Mouse (Mus musculus) midbrain, postnatal 0 days (tissue): Measurements from ENCODE around the gene Golt1a. TPM values are rescaled to one million over a fixed set of nuclear protein-coding genes. Genes with fewer than 3 reads are reported as not detected.

Experiments
- ATAC-seq: fragments of 200-750 bp; cut with Nextera tagmentation; 2 replicates; pipeline ENCODE4 v1.8.0; 2017; ENCODE audit warnings: moderate number of reproducible peaks, mild to moderate bottlenecking, moderate TSS enrichment, moderate library complexity; ENCODE audit not compliant: low FRiP score
- DNase-seq: peaks from one replicate; pipeline ENCODE4 v3.0.0-alpha.2; 2015; ENCODE audit warnings: low spot score
- H3K27ac ChIP-seq: fragments of 300-500 bp; sonication (generic); 2 replicates; pipeline ENCODE4 v1.5.1; 2014; ENCODE audit warnings: low read depth, mild to moderate bottlenecking, low read length, mixed read lengths
- H3K27me3 ChIP-seq: fragments of 300-500 bp; sonication (generic); 2 replicates; pipeline ENCODE4 v1.6.1; 2014; ENCODE audit warnings: low read length, control low read depth, mixed read lengths; ENCODE audit not compliant: insufficient read depth
- H3K36me3 ChIP-seq: fragments of 300-500 bp; sonication (generic); 2 replicates; pipeline ENCODE4 v1.6.1; 2014; ENCODE audit warnings: low read length, control low read depth, mixed read lengths; ENCODE audit not compliant: insufficient read depth
- H3K4me1 ChIP-seq: fragments of 300-500 bp; sonication (generic); 2 replicates; pipeline ENCODE4 v1.6.1; 2014; ENCODE audit warnings: mild to moderate bottlenecking, control low read depth, antibody characterized with exemption, low read length, mixed read lengths; ENCODE audit not compliant: insufficient read depth
- H3K4me2 ChIP-seq: fragments of 300-500 bp; sonication (generic); 2 replicates; pipeline ENCODE4 v1.6.1; 2014; ENCODE audit warnings: low read depth, mild to moderate bottlenecking, low read length, mixed read lengths; ENCODE audit not compliant: poor library complexity, severe bottlenecking
- H3K4me3 ChIP-seq: fragments of 300-500 bp; sonication (generic); 2 replicates; pipeline ENCODE4 v1.5.1; 2014; ENCODE audit warnings: low read depth, mild to moderate bottlenecking, low read length, moderate library complexity
- H3K9ac ChIP-seq: fragments of 300-500 bp; sonication (generic); replicated peaks from 2 replicates; pipeline ENCODE4 v1.6.1; 2014; ENCODE audit warnings: mild to moderate bottlenecking, low read length, moderate library complexity, mixed read lengths; ENCODE audit not compliant: poor library complexity, severe bottlenecking
- H3K9me3 ChIP-seq: fragments of 300-500 bp; sonication (generic); 2 replicates; pipeline ENCODE4 v1.6.1; 2016; ENCODE audit warnings: low read length, control low read depth
- CTCF ChIP-seq: IDR thresholded peaks from 2 replicates; pipeline ENCODE4 v1.5.1; 2016; ENCODE audit warnings: antibody characterized with exemption, mild to moderate bottlenecking
- WGBS: fragments of 180-500 bp; shearing (Covaris S2); extraction: QIAGEN DNeasy Blood & Tissue Kit; methylation state at CpG from one replicate; pipeline ENCODE4 v1.1.7; 2014; 5-methylcytosine and 5-hydroxymethylcytosine counted together
- polyA plus RNA-seq: library from polyadenylated mRNA; unstranded; fragments of >200 nt; fragmentation: Nextera tagmentation; extraction: Ambion mirVana; gene quantifications from 2 replicates; pipeline ENCODE4 v1.2.1, GENCODE M21; 2015
- total RNA-seq: library from RNA; depleted of rRNA; stranded (reverse); fragments of >200 nt; gene quantifications from 2 replicates; pipeline ENCODE4 v1.2.3, GENCODE M21; 2014

Gene Golt1a
- total and polyA plus RNA-seq, 2 experiments from 2014 or later, result not detected

DNA sequence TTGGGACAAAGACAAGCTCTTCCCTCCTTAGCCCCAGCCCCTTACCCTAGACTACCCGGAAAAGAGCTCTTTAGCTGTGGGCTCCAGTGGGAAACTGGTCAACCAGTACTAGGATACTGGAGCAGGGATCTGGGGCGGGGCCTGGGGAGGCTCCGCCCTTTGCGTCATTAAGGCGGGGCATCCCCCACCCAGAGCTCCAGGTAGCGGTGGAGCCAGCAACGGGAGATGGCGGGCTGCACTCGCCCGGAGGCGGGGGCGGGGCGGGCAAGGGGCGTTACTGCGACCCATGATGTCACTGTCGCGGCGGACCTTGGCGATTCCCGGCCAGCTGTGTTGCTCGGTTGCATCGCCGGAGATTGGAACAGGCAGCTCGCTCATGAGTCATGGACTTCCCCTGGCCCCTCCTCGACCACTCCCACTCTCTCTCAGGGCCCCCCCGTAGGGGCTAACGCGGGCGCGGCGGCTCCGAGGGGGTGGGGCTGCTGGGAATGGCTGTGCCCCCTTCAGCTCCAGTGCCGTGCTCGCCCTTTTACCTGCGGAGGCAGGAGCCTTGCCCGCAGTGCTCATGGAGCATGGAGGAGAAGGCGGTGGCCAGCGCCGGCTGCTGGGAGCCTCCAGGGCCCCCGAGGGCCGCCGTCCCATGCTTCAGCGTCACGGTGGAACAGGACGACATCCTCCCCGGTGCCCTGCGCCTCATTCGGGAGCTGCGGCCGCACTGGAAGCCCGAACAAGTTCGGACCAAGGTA is 53.8 kb downstream of the Golt1a start, which contains the start of gene Etnk2:
TSS of gene Etnk2 (plus strand) at position 297 of the 746 bp plus-strand sequence.
- peak; percentile 76 for ATAC-seq
- DNase-seq, result peak; percentile 81
- 1% methylated on average over 51 of the region's 52 CpGs for WGBS
- no peak for TF ChIP-seq CTCF
- Histone ChIP-seq H3K4me2 (peak within 1 kb of the TSS; percentile 88), H3K36me3 (no peaks in the 10 kb centered on the region), H3K9me3 (no peaks in the 10 kb centered on the region), H3K9ac (peak within 1 kb of the TSS; percentile 81), H3K27me3 (no peaks in the 10 kb centered on the region; the same call in 1 of the 2 replicates), H3K27ac (peak within 1 kb of the TSS; percentile 72), H3K4me1 (0 out of 2 replicates have a peak, but pooled peaks cover 3% of the 10 kb centered on the region), H3K4me3 (peak within 1 kb of the TSS; percentile 81)

DNA sequence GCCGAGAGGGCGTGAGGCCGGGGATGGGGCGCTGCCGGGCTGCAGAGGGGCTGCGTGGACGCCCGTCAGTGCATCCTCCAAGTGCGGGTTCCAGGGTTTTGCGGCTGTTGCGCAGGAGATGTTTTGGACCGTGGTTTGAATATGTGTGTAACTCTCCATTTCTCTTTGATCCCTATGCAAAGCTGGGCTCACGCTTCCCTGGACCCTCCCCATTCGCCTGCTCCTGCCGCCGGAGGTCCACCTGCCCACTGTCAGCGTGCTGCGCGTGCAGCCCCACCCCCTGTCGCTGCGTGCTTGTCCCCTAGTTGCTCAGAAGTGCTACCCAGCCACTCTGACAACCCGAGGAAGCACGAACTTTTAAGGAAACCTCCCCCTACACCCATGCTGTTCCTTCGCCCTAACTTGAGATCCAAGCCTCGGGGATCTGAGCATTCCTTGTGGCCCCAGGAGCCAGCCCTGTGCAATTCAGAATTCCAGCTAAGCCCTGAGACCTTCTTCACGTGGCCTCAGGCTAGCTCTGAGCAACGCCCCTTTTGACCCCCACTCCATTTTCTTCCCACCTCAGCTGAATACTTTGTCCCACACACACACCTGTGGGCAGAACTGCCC is 54.5 kb downstream of the Golt1a start:
- DNase-seq (no peak), ATAC-seq (peak; percentile 24; the same call in 1 of the 2 replicates)
- Histone ChIP-seq H3K9ac (peak overlapping the region; percentile 81), H3K27me3 (no peaks in the 10 kb centered on the region), H3K4me3 (peak overlapping the region; percentile 81), H3K9me3 (no peaks in the 10 kb centered on the region), H3K4me1 (0 out of 2 replicates have a peak, but pooled peaks cover 3% of the 10 kb centered on the region), H3K4me2 (peak overlapping the region; percentile 88), H3K36me3 (no peaks in the 10 kb centered on the region), H3K27ac (peak overlapping the region; percentile 72)
- no peak for TF ChIP-seq CTCF
- 3% methylated on average over 27 of the region's 27 CpGs for WGBS

DNA sequence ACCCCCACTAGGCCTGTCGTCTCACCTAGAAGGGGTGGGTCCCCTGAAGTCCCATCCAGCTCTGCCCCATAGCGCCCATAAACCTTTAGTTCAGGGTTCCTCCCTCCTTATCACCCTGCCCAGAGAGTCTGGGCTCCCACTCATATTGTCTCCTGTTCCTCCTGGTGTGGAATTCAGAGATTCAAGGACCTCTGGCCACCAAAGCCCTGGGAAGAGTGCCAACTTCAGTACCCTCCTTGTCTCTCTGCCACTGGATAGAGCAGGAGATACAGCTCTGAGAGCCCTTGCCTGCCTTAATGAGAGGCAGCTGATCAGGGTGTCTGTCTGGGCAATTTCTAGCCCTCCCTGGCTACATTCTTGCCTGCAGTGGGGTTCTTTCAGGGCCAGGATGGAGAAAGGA is 55.3 kb downstream of the Golt1a start:
- Histone ChIP-seq H3K4me2 (peak overlapping the region; percentile 88; the same call in 1 of the 2 replicates), H3K4me1 (0 out of 2 replicates have a peak, but pooled peaks cover 3% of the 10 kb centered on the region), H3K27me3 (no peaks in the 10 kb centered on the region), H3K9ac (peak overlapping the region; percentile 33; the same call in 1 of the 2 replicates), H3K9me3 (no peaks in the 10 kb centered on the region), H3K27ac (no peak overlapping the region), H3K4me3 (no peak overlapping the region), H3K36me3 (no peaks in the 10 kb centered on the region)
- ATAC-seq (no peak), DNase-seq (no peak)
- no peak for TF ChIP-seq CTCF
- WGBS, result 55% methylated on average over 2 of the region's 2 CpGs

DNA sequence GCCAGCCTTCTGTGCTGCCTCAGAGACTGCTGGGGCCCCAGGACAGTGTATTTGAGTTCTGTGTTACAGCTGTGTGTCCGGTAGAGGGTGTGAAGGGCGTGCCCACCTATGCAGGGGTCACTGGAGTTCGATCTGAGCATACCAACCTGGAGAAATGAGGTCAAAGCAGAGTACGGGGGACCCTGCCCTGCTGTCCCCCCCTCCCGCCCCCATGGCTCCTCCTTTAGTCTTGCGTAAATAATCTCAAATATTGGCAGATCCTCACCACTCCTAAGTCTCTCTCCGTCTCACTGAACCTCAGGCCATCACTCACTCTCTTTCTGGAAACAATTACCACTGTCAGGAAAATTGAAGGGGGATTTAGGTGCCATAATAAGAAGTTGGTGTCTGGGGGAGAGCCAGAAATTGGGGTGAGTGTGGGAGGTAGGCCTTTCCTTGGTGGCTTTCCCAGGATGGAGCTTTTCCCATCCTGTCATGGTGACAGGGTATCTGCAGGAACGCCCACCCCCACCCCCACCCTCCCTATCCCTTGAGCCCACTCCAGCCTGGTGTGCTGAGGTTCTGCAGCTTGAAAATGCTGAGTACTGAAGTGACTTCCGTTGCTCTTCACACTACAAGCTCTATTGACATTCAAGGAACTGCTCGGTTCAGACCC is 57.5 kb downstream of the Golt1a start:
- H3K9me3 ChIP-seq, result no peaks in the 10 kb centered on the region
- ATAC-seq (no peak), DNase-seq (no peak)
- 50% methylated on average over 10 of the region's 10 CpGs for WGBS
- H3K4me1 ChIP-seq, result 0 out of 2 replicates have a peak, but pooled peaks cover 3% of the 10 kb centered on the region
- no peak overlapping the region for H3K4me3 ChIP-seq
- no peak for TF ChIP-seq CTCF
- H3K36me3 ChIP-seq, result no peaks in the 10 kb centered on the region
- no peak overlapping the region for H3K9ac ChIP-seq
- H3K4me2 ChIP-seq, result no peak overlapping the region
- no peak overlapping the region for H3K27ac ChIP-seq
- H3K27me3 ChIP-seq, result no peaks in the 10 kb centered on the region

DNA sequence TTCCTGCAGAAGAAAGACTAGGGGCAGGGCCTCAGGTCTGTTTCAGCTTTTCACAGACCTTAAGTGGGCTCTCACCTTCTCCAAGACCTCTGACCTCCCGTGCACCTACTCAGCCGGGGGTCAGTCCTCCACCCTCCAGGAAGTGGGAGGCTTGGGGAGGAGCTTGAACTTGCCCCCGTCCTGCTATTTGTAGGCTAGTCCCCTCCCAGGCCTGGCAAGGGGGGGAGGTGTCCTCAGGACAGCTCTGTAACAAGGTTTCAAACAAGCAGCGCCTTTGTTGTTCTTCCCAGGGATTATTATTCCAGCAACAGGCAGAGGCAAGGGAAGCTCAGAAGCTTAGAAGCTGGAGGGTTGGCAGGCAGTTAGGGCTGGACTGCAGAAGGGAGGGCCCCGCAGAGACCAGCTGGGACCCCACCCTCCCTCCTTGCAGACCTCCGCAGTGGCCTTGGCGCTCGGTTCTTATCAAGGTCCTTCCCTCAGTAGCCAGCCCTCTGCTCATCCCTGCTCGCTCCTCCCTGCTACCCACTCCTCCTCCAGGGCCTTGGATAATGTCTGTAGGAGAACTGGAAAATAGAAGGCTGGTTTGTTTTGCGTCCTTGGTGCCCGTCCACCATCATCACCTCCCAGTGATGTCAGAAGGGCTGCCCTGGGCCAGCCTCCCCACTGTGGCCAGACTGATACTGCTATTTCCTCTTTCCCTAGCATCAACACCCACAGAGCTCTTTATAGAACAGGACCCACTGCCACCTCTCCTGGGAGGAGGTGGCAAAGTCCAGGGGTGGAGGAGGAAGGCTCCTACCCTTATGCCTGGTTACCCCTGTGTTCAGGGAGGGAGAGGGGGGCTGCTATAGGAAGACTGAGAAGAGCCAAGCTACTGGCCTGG is 58.2 kb downstream of the Golt1a start:
- Histone ChIP-seq H3K27me3 (no peaks in the 10 kb centered on the region), H3K9me3 (no peaks in the 10 kb centered on the region), H3K9ac (no peak overlapping the region), H3K27ac (no peak overlapping the region), H3K36me3 (peaks cover 3% of the 10 kb centered on the region; the same call in 1 of the 2 replicates), H3K4me1 (0 out of 2 replicates have a peak, but pooled peaks cover 3% of the 10 kb centered on the region), H3K4me3 (no peak overlapping the region), H3K4me2 (no peak overlapping the region)
- no peak for TF ChIP-seq CTCF
- DNase-seq, result no peak
- WGBS, result 13% methylated on average over 11 of the region's 11 CpGs
- no peak for ATAC-seq
